In the genomic region with DNA sequence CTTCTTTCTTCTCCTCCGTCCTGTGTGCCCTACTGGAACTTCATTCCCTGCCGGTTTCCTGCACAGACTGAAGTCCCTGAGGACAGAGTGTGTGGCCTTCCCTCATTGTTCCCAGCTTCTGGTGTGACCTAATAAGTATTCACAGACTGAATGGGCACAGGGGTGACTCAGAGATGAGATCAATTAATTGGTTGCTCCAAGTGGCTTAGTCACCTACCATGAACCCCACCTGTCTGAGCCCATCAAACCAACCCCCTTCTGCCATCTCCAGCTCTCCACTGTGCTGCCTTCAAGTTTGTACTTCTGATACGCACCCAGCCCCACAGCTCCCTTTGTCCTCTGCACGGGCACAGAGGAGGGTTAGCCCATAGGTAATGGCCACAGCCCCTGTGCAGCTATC, we compare ENCODE assay signal across 24 mouse cellular contexts.
"Had no signal": no experiment of that assay in that cellular context is flagged by ENCODE, and none has a peak within 500 bp of the region (broad histone marks: within the 10 kb centered on the region; RNA-seq: fewer than 3 reads in every experiment).

No protein-coding gene starts in this region.

- H3K9ac ChIP-seq: heart, embryonic 13.5 days; heart, embryonic 15.5 days; hindbrain, embryonic 13.5 days; hindbrain, embryonic 15.5 days; kidney, embryonic 15.5 days; limb, embryonic 13.5 days; limb, embryonic 15.5 days; liver, embryonic 12.5 days had no signal

- H3K4me3 ChIP-seq: gastrocnemius, adult 2 months; heart, adult 2 months; heart, embryonic 13.5 days; heart, embryonic 15.5 days; hindbrain, embryonic 13.5 days; hindbrain, embryonic 15.5 days; kidney, embryonic 15.5 days; limb, embryonic 13.5 days; limb, embryonic 15.5 days; liver, embryonic 12.5 days had no signal

- H3K36me3 ChIP-seq: heart, embryonic 13.5 days; heart, embryonic 15.5 days; kidney, embryonic 15.5 days; limb, embryonic 13.5 days; limb, embryonic 15.5 days; liver, embryonic 12.5 days had no signal

- H3K27ac ChIP-seq: gastrocnemius, adult 2 months; heart, adult 2 months; heart, embryonic 13.5 days; heart, embryonic 15.5 days; hindbrain, embryonic 13.5 days; hindbrain, embryonic 15.5 days; hindbrain, postnatal 0 days; kidney, embryonic 15.5 days; kidney, postnatal 0 days; limb, embryonic 13.5 days; limb, embryonic 15.5 days; liver, embryonic 12.5 days had no signal

- H3K9me3 ChIP-seq: heart, embryonic 13.5 days; heart, embryonic 15.5 days; hindbrain, embryonic 13.5 days; hindbrain, embryonic 15.5 days; kidney, embryonic 15.5 days; limb, embryonic 13.5 days; limb, embryonic 15.5 days; liver, embryonic 12.5 days had no signal

- H3K4me2 ChIP-seq: heart, embryonic 11.5 days; heart, embryonic 13.5 days; heart, embryonic 15.5 days; hindbrain, embryonic 13.5 days; hindbrain, embryonic 15.5 days; kidney, embryonic 15.5 days; limb, embryonic 13.5 days; limb, embryonic 15.5 days; liver, embryonic 12.5 days had no signal

- DNase-seq: gastrocnemius, adult 2 months; gastrocnemius, postnatal 10 days; gastrocnemius, postnatal 36 days; heart, adult 11 months; heart, adult 2 months; heart, postnatal 14 days; heart, postnatal 36 days; kidney, adult 11 months; kidney, postnatal 14 days; layer of hippocampus, adult 9-11 months; layer of hippocampus, postnatal 36 days; left cerebral cortex, postnatal 4 days had no signal

- ATAC-seq: hindbrain, postnatal 0 days; intestine, embryonic 16.5 days; liver, embryonic 12.5 days had no signal
